Mouse (Mus musculus): ENCODE measurements around the gene Nup214. TPM values are rescaled to one million over a fixed set of nuclear protein-coding genes. Genes with fewer than 3 reads are reported as not detected.

Nup214 gene
- polyA plus RNA-seq, 2 experiments, result 13.5 to 33.6 TPM

- Histone ChIP-seq H3K4me2 (ENCODE audit: low read depth) (no peak overlapping the region), H3K36me3 (replicated peaks; ENCODE audit: control insufficient read depth, insufficient read depth, low read depth) (peaks cover 10% of the 10 kb centered on the region), H3K9me3 (ENCODE audit: control insufficient read depth, low read length) (no peaks in the 10 kb centered on the region), H3K4me1 (replicated peaks; ENCODE audit: control insufficient read depth in 2 of 2, insufficient read depth in 2 of 2, low read length in 1 of 2) (no peaks in the 10 kb centered on the region), H3K27me3 (ENCODE audit: control insufficient read depth, insufficient read depth, low read length) (no peaks in the 10 kb centered on the region), H3K27ac (no peak overlapping the region), H3K4me3 (ENCODE audit: insufficient read depth in 1 of 2, low read depth in 2 of 2, low read length in 2 of 2) (no peak overlapping the region), H3K9ac (replicated peaks) (no peak overlapping the region)
- no peak for ATAC-seq (ENCODE audit: insufficient read depth)
- DNase-seq (ENCODE audit: low read depth in 3 of 3, low spot score in 3 of 3), result no peak
- TF ChIP-seq CTCF (IDR thresholded peaks at IDR 0.05; ENCODE audit: low read depth) (no peak), EP300 (IDR thresholded peaks at IDR 0.05; ENCODE audit: low read depth) (no peak)
- 80% methylated on average over 2 of the region's 2 CpGs for WGBS (ENCODE audit: insufficient replicate concordance)
These were observed 66.9 kb downstream of the Nup214 start for GRCm38 (mm10) chr2:32041087-32041486.

DNA sequence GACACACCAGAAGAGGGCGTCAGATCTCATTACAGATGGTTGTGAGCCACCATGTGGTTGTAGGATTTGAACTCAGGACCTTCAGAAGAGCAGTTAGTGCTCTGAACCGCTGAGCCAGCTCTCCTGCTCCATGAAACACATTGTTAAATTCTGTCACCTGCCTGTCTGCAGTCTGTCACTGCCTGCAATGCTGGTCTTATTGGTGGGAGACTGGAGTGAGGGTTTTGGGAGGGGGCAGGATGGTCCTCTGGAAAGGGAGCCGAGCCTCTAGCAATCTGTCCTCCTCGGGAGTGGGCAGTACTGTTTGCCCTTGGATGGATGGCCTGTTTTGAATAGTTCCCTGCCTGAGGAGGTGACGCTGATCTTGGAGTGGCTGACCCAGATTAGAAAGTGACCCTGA, 69.6 kb downstream of the Nup214 start:
- DNase-seq (ENCODE audit: low read depth in 3 of 3, low spot score in 3 of 3) (no peak), ATAC-seq (ENCODE audit: insufficient read depth) (no peak)
- H3K36me3 ChIP-seq (replicated peaks; ENCODE audit: control insufficient read depth, insufficient read depth, low read depth), result peaks cover 27% of the 10 kb centered on the region
- H3K27me3 ChIP-seq (ENCODE audit: control insufficient read depth, insufficient read depth, low read length), result no peaks in the 10 kb centered on the region
- H3K27ac ChIP-seq, result no peak overlapping the region
- H3K4me3 ChIP-seq (ENCODE audit: insufficient read depth in 1 of 2, low read depth in 2 of 2, low read length in 2 of 2), result no peak overlapping the region
- TF ChIP-seq EP300 (IDR thresholded peaks at IDR 0.05; ENCODE audit: low read depth) (no peak), CTCF (IDR thresholded peaks at IDR 0.05; ENCODE audit: low read depth) (no peak)
- H3K9ac ChIP-seq (replicated peaks), result no peak overlapping the region
- H3K9me3 ChIP-seq (ENCODE audit: control insufficient read depth, low read length), result no peaks in the 10 kb centered on the region
- WGBS (ENCODE audit: insufficient replicate concordance), result 71% methylated on average over 5 of the region's 5 CpGs
- no peak overlapping the region for H3K4me2 ChIP-seq (ENCODE audit: low read depth)
- no peaks in the 10 kb centered on the region for H3K4me1 ChIP-seq (replicated peaks; ENCODE audit: control insufficient read depth in 2 of 2, insufficient read depth in 2 of 2, low read length in 1 of 2)

DNA sequence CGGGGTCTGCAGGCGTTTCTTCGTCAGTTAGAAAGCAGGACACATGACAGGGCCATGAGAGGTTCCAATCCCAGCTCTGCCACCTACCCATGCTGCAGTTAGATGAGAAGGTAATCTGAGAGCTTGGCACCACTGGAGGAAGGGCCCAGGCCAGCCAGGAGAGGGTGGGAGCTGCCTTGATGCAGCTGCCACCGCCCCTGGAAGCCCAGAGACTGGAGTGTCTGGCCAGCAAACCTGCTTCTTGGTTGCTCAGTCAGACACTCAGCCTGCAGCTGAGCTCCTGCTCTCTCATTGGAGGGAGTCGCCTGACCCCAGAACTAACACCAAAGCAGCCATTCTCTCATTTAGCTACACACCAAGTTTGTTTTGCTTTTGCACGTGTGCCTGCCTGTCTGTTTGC, 71.1 kb downstream of the Nup214 start:
- no peak overlapping the region for H3K4me3 ChIP-seq (ENCODE audit: insufficient read depth in 1 of 2, low read depth in 2 of 2, low read length in 2 of 2)
- H3K4me2 ChIP-seq (ENCODE audit: low read depth), result no peak overlapping the region
- WGBS (ENCODE audit: insufficient replicate concordance), result 76% methylated on average over 6 of the region's 6 CpGs
- H3K36me3 ChIP-seq (replicated peaks; ENCODE audit: control insufficient read depth, insufficient read depth, low read depth), result peaks cover 29% of the 10 kb centered on the region
- DNase-seq (ENCODE audit: low read depth in 3 of 3, low spot score in 3 of 3) (no peak), ATAC-seq (ENCODE audit: insufficient read depth) (no peak)
- no peaks in the 10 kb centered on the region for H3K4me1 ChIP-seq (replicated peaks; ENCODE audit: control insufficient read depth in 2 of 2, insufficient read depth in 2 of 2, low read length in 1 of 2)
- H3K27me3 ChIP-seq (ENCODE audit: control insufficient read depth, insufficient read depth, low read length), result no peaks in the 10 kb centered on the region
- H3K27ac ChIP-seq, result no peak overlapping the region
- H3K9ac ChIP-seq (replicated peaks), result no peak overlapping the region
- TF ChIP-seq EP300 (IDR thresholded peaks at IDR 0.05; ENCODE audit: low read depth) (no peak), CTCF (IDR thresholded peaks at IDR 0.05; ENCODE audit: low read depth) (no peak)
- H3K9me3 ChIP-seq (ENCODE audit: control insufficient read depth, low read length), result no peaks in the 10 kb centered on the region

DNA sequence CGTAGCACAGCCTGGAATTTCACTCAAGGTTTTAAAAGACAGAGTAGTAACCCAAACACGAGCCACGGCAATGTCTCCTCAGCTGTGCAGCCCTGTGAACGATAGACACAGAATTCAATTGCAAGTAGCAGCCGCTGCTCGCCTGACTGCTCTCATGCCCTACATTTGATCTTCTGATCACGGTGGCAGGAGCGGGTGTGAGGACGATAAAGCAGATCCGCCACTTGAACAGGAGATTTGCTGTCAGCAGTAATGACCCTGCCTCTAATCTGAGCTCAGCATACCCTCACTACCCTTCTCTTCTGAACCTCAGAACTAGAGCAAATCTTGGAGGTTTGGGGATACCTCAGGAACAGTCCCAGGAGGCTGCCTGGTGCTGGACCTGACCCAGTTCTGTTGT, 71.8 kb downstream of the Nup214 start:
- DNase-seq (ENCODE audit: low read depth in 3 of 3, low spot score in 3 of 3), result no peak
- no peak overlapping the region for H3K4me2 ChIP-seq (ENCODE audit: low read depth)
- no peaks in the 10 kb centered on the region for H3K4me1 ChIP-seq (replicated peaks; ENCODE audit: control insufficient read depth in 2 of 2, insufficient read depth in 2 of 2, low read length in 1 of 2)
- no peak overlapping the region for H3K27ac ChIP-seq
- H3K4me3 ChIP-seq (ENCODE audit: insufficient read depth in 1 of 2, low read depth in 2 of 2, low read length in 2 of 2), result no peak overlapping the region
- H3K9me3 ChIP-seq (ENCODE audit: control insufficient read depth, low read length), result no peaks in the 10 kb centered on the region
- TF ChIP-seq EP300 (IDR thresholded peaks at IDR 0.05; ENCODE audit: low read depth), result no peak
- TF ChIP-seq CTCF (IDR thresholded peaks at IDR 0.05; ENCODE audit: low read depth), result no peak
- 86% methylated on average over 10 of the region's 10 CpGs for WGBS (ENCODE audit: insufficient replicate concordance)
- no peak overlapping the region for H3K9ac ChIP-seq (replicated peaks)
- no peaks in the 10 kb centered on the region for H3K27me3 ChIP-seq (ENCODE audit: control insufficient read depth, insufficient read depth, low read length)
- peaks cover 29% of the 10 kb centered on the region for H3K36me3 ChIP-seq (replicated peaks; ENCODE audit: control insufficient read depth, insufficient read depth, low read depth)
- ATAC-seq (ENCODE audit: insufficient read depth), result no peak

- 88% methylated on average over 10 of the region's 10 CpGs for WGBS (ENCODE audit: insufficient replicate concordance)
- TF ChIP-seq EP300 (IDR thresholded peaks at IDR 0.05; ENCODE audit: low read depth) (no peak), CTCF (IDR thresholded peaks at IDR 0.05; ENCODE audit: low read depth) (no peak)
- H3K27ac ChIP-seq, result no peak overlapping the region
- H3K4me1 ChIP-seq (replicated peaks; ENCODE audit: control insufficient read depth in 2 of 2, insufficient read depth in 2 of 2, low read length in 1 of 2), result no peaks in the 10 kb centered on the region
- no peak for ATAC-seq (ENCODE audit: insufficient read depth)
- H3K4me2 ChIP-seq (ENCODE audit: low read depth), result no peak overlapping the region
- no peak overlapping the region for H3K4me3 ChIP-seq (ENCODE audit: insufficient read depth in 1 of 2, low read depth in 2 of 2, low read length in 2 of 2)
- no peaks in the 10 kb centered on the region for H3K9me3 ChIP-seq (ENCODE audit: control insufficient read depth, low read length)
- H3K27me3 ChIP-seq (ENCODE audit: control insufficient read depth, insufficient read depth, low read length), result no peaks in the 10 kb centered on the region
- peaks cover 35% of the 10 kb centered on the region for H3K36me3 ChIP-seq (replicated peaks; ENCODE audit: control insufficient read depth, insufficient read depth, low read depth)
- no peak for DNase-seq (ENCODE audit: low read depth in 3 of 3, low spot score in 3 of 3)
- H3K9ac ChIP-seq (replicated peaks), result no peak overlapping the region
These were observed 73.1 kb downstream of the Nup214 start for GRCm38 (mm10) chr2:32047323-32047722.

Measured in liver, embryonic 14.5 days (tissue).